Mouse (Mus musculus) inflammation-experienced regulatory T-cells, adult 6 months (primary cell): ENCODE measurements around the gene Cdc42ep5. TPM values are rescaled to one million over a fixed set of nuclear protein-coding genes. Genes with fewer than 3 reads are reported as not detected.
"Not testable (repeated sequence)": the region's sequence is repeated elsewhere in the genome, so short reads cannot be mapped to it uniquely, and the experiment has no call there.

ENCODE experiments used
- ATAC-seq: one replicate; pipeline ENCODE4 v1.8.0; 2017
- polyA plus RNA-seq, 3 experiments: library from polyadenylated mRNA; unstranded; fragments of 100-300 nt; shearing (Covaris generic); gene quantifications; one replicate each; pipeline ENCODE4 v1.2.1; 2017

Gene Cdc42ep5
- polyA plus RNA-seq = not detected

GRCm38 (mm10) chr7:4164090-4164910 lies at the start of gene Cdc42ep5:
TSS of gene Cdc42ep5 (minus strand) at chr7:4164860.
- no peak for ATAC-seq

- ATAC-seq = not testable (repeated sequence)
Measured at GRCm38 (mm10) chr7:4213436-4213835, 48.8 kb upstream of the Cdc42ep5 start.

- no peak for ATAC-seq
Measured at GRCm38 (mm10) chr7:4208626-4209025, 44.0 kb upstream of the Cdc42ep5 start.

- no peak for ATAC-seq
Measured at GRCm38 (mm10) chr7:4207126-4207525, 42.5 kb upstream of the Cdc42ep5 start.

- ATAC-seq = no peak
Measured at GRCm38 (mm10) chr7:4178438-4178837, 13.8 kb upstream of the Cdc42ep5 start.

GRCm38 (mm10) chr7:4170193-4170938 lies 5.7 kb upstream of the Cdc42ep5 start:
- ATAC-seq = no peak

DNA sequence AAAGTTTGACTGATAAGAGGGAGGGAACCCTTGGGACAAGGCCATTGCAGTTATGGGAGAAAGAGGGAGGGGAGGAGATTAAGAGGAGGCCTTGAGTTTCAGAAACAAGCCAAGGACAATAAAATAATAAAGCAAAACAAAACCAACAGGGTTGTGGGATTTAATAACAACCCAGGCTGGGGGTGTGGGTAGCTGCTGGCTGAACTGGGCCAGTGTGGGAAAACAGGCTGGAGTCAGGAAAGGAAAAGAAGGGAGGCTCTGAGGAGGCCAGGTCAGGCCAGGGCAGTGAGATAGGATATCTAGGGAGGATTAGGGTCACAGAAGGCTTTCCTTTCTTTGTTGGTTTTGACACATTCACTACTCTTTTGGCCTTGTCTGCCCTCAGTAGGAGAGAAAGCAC lies 2.4 kb upstream of the Cdc42ep5 start:
- no peak for ATAC-seq

- ATAC-seq = no peak
Measured at GRCm38 (mm10) chr7:4165286-4165685, 626 bp upstream of the Cdc42ep5 start.

GRCm38 (mm10) chr7:4163571-4164072 lies 1.0 kb downstream of the Cdc42ep5 start:
- no peak for ATAC-seq

DNA sequence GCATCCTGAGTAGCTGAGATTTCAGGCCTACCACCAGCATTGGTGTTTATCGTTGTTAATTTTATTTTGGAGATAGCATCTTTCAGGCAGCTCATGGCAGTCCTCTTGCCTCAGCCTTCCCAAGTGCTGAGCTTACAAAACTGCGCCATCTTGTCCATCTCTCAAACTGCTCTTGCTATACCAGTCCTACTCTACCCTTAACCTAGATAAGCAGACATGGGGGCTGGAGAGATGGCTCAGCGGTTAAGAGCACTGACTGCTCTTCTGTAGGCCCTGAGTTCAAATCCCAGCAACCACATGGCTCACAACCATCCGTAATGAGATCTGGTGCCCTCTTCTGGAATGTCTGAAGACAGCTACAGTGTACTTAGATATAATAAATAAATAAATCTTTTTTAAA lies 3.1 kb downstream of the Cdc42ep5 start:
- ATAC-seq = not testable (repeated sequence)

GRCm38 (mm10) chr7:4154976-4155375 lies 9.7 kb downstream of the Cdc42ep5 start:
- no peak for ATAC-seq

DNA sequence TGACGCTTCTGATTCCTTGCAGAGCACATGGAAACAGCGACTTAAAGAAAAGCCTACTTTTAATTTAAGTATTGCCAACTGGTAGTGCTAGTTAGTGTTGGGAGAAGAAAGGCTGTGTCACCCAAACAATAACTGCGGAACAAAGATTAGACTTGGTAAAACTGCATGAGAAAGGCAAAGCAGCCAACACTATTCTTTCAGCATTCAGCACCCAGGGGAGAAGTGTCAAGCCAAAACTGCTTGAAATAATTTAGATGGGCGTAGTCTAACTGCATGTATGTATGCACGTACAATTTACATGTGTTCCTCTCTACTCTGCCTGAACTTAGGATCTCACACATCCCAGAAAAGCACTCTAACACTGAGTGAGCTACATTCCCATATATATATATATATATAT lies 10.3 kb downstream of the Cdc42ep5 start:
- no peak for ATAC-seq

DNA sequence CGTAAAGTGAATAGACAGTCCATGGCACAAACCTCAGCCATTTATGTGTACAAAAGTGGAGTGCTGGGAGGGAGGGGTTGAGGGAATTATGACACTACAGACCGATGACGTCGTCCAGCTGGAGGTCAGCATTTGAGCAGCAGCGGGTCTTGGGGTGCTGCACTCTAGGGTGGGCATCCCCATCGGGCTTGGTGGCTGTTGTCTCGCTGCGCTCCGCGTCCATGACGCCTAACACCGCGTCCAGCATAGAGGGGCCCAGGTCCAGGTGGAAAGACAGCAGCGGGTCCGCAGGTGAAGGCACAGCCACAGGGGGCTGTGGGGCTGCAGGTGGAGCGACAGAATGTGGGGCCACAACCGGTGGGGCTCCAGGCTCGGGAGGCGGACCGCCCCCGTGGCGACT lies 13.4 kb downstream of the Cdc42ep5 start:
- ATAC-seq = no peak

DNA sequence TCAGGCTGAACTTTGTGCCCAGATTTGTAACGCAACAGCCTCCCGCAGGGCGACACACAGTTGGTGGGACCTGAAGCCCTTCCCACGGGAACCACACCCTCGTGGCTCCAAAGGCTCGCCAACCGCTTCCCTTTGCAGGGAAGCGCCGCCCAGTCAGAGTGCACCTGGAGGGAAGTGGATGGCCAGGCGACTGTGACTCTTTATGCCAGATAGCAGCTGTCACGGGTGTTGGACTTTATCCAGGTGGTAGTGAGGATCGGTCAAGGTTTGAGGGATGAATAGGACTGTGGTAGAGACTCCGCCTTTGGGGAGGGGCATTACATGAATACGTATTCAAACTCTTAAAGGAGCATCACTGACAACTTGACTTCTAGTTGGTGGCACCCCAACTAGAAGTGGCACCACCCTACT lies 13.8 kb downstream of the Cdc42ep5 start:
- ATAC-seq = peak; percentile 6

DNA sequence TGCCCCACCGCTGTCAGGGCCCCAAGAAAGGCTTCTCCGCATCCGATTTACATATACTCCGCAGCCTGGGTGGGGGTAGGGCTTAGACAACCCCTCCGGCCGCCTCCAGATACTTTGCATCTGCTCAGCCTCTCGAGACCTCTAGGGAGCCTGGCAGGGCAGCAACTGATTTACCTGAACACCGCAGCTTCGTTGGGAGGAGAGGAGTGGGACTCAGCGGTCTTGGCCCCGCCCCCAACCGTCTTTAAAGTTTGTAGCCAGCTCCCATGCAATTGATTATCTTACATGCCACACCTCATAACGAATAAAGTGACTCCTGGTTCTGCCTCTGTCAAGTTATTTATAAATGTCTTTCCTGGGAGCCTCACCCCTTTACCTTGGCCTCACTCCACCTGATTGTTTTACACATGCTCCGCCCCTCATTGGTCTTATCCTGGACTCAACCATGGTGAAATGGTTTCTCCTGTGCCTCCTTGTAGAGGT lies 14.6 kb downstream of the Cdc42ep5 start, which contains the start of gene Leng9:
Leng9 (minus strand) TSS at position 316 of the 483 bp plus-strand sequence.
- ATAC-seq = peak; percentile 17

DNA sequence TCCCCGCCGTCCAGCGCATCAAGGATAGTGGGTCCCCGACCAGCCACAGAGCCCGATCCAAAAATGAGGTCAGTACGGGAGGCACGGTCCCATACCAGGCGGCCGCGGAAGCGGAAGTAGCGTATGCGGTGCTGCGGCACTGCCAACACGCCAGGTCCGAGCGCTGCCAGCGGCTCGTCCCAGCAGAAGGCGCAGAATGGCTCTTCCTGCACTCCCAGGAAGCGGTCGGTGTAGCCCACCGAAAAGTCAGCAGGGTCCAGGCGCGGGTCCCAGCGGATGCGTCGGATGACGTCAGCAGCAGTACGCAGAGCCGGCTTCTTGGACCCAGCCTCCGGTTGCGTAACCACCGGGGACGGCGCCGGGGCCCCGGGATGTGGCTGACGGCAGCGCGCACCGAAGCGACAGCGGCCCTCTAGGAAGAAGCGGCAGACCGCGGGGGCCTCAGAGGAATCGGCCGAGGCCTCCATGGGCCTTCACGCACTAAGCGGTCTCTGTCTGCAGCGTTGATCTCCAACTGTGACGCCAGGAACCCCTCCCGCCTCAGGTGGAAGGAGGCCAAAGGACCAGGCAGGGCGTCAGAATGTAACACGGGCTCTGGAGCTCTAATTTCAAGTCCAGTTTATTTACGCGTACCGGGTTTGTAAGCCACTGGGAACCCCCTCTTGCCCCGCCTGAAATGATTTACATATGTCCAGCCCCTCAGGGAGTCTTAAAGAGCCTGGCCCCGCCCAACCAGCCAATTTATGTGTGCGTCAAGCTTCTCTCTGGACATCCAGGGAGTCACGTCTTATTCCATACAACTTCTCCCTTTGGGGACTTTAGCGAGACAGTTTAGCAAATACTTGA lies 15.2 kb downstream of the Cdc42ep5 start:
- ATAC-seq = peak; percentile 68

GRCm38 (mm10) chr7:4148341-4149208 lies 16.1 kb downstream of the Cdc42ep5 start:
- ATAC-seq = peak; percentile 30

GRCm38 (mm10) chr7:4147836-4148235 lies 16.8 kb downstream of the Cdc42ep5 start:
- ATAC-seq = no peak

DNA sequence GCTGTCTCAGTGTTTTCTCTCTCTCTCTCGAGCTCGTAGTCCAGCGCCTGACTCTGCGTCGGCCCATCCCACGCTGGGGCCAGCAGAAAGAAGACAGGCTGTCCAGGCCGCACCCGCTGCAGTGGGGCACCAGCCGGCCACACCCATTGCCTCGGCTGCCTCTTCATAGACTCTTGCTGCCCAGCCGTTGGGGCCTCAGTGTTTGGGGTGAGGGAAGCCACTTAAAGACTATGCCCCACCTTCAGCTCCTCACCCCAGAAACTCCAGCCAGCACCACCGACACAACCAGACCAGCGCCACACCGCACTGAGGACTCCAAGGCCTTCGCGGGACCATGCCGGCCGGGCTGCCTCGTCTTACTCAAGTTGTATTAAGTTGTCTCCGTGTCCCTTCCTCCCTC lies 17.3 kb downstream of the Cdc42ep5 start:
- ATAC-seq = no peak

DNA sequence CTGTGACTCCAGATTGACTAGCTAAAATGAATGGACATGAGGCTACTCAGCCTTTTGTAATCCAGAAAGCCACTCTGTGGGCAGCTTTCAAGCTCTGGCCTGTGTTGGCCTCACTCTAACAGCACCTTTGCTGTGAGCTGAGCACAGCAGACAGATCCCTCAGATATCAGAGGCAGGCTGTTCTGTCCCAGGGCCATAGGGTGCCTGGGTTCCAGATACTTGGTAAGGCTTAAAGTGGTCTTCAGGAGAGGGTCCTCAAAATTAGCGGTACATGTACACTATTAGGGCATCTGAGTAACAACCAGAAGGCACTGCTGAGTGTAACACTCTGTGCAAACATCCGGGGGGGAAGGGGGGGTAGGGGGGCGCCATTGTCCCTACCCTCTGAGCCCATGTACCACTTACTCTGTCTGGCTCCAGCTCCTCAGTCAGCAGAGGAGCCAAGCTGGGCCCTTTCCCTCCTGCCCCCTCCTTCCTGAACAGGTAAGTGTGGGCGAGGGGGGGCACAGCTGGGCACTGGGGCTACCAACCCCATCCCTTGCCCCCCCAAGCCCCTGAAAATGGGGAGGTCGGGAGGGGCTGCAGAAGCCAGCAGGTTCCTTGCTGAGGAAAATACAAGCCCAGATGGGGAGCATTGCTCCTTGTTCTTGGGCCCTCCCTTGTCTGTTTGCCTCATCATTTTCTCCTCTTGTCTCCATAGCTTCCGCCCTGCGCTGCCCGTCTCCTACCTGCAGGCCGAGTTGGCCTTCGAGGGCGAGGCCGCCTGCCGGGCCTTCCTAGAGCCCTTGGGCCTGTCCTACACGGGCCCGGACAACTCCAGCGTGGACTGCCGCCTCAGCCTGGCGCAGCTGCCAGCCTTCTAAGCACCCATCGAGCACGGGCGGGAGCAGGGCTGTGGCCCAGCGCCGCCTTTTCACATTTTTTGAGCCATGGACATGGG lies 18.1 kb downstream of the Cdc42ep5 start:
- no peak for ATAC-seq
